Mouse (Mus musculus): ENCODE measurements at regions not wholly inside any gene's neighbourhood (a gene's known extent, or its start where the extent isn't known, plus 50 kb on each side); places are given as distances from the start of the nearest gene placed in this dataset.

DNA sequence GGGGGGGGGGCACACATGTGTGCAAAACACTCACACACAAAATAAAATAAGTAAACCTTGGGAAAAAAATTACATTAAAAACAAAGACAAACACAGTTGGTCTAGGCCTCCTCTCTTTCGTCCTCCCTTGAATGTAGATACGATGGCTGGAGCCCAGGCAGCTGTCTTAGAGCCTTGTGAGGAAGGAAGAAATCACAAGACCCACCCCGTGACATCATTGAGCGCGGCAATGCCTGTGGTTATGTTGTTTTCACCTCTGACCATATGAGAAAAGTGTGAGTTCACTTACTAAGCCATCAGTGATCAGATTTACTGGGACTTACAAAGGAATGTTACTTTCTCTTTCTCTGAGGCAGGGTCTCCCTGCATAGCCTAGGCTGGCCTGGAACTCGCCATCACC is 64.8 kb upstream of the Slc6a6 start:
- no peak for DNase-seq (ENCODE audit: low spot score)

DNA sequence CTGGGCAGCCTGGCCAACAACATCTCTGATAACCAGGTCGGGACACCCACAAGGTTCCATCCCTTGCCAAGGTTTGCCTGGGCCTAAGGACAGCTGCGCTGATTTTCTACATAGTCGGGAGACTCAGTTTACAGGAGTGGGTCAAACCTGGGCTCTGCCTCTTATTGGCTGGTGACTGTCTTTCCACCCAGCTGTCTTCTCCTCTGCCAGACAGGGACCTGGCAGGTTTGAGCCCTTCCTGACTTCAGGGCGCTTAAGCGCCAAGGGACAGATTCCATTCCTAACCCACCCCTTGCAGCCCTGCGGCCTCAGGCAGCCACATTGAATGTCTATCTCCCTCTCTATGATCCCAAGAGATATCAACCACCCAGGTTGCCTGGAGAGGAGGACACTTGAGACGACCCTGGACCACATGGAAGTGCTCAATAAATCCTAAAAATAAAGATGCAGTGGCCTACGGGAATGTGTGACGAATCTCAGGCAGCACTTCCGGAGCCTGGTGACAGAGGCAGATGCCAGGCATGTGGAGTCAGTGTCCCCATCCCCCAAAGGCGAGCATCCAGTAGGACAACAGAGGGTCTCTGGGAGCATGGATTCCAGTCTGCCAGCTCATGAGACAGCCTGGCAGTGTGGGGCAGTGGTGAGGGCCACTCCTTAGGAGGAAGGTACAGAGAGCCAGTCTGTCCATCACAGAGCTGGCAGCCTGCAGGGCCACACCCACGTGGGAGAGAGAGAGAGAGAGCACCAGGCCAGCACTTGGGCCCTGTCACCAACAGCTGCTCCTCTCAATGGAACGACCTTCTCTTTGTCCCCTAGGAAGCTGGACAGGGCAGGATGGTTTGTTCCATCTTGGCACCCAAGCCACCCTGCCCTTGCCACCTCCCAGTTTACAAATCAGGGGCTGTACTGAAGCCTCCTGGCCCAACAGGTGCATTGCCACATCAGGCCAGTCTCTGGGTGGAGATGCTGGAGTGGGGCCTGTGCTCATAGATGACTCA is 63.8 kb upstream of the Slc6a6 start:
- no peak for DNase-seq (ENCODE audit: low spot score)

GRCm38 (mm10) chr6:91621437-91621836 is 62.4 kb upstream of the Slc6a6 start:
- DNase-seq (ENCODE audit: low spot score), result no peak

GRCm38 (mm10) chr6:91622425-91622824 is 61.4 kb upstream of the Slc6a6 start:
- no peak for DNase-seq (ENCODE audit: low spot score)

DNA sequence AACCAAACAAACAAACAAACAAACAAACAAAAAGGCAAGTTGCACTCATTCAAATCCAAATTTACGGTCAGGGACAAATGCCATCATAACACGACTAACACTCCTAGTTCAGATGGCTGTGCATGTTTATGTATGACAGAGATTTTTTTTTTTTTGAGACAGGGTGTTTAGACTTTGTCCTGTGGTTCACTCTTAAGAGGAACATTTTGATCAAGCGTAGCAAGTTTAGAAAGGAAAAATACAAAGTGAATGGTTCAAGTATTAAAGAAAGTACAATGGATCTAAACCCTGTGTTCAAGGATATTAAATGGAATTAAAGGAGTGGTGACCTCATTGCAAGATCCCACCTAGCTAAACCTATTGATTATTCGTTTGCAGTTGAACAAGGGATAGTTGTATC is 60.2 kb upstream of the Slc6a6 start:
- no peak for DNase-seq (ENCODE audit: low spot score)

DNA sequence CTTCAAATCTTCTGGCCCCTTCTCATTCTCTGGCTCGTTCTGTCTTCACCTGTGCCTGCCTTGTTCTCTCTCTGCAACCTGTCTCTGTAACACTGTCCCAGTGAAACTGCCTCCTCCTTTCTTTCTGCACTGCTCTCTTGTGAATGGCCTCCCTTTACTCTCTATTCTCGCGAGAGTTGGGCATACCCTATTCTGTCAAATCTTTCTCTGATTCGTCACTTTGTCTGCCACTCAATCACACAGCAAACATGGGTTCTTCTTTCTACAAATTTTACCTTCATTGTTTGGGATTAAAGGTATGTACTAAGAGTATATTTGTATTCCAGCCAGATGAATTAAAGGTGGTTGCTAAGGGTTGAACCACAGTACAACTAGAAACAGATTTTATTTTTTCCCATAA is 54.6 kb upstream of the Slc6a6 start:
- DNase-seq (ENCODE audit: low spot score), result no peak

- DNase-seq (ENCODE audit: low spot score), result no peak
Observed at GRCm38 (mm10) chr6:91631261-91631660, 52.6 kb upstream of the Slc6a6 start.
